Mouse (Mus musculus) forebrain, embryonic 16.5 days (tissue): ENCODE data around the gene Olfr1145. TPM values are rescaled to one million over a fixed set of nuclear protein-coding genes. Genes with fewer than 3 reads are reported as not detected.

ENCODE experiments used
- ATAC-seq: fragments of 200-750 bp; cut with Nextera tagmentation; 2 replicates; pipeline ENCODE4 v1.8.0; 2017; ENCODE audit warnings: mild to moderate bottlenecking, moderate library complexity
- H3K27ac ChIP-seq: fragments of 300-500 bp; sonication (generic); 2 replicates; pipeline ENCODE4 v1.5.1; 2014; ENCODE audit warnings: low read length, control low read depth
- H3K27me3 ChIP-seq: fragments of 300-500 bp; sonication (generic); replicated peaks from 2 replicates; pipeline ENCODE4 v1.6.1; 2014; ENCODE audit warnings: low read length; ENCODE audit not compliant: control insufficient read depth, insufficient read depth
- H3K36me3 ChIP-seq: fragments of 300-500 bp; sonication (generic); 2 replicates; pipeline ENCODE4 v1.6.1; 2014; ENCODE audit not compliant: control insufficient read depth, insufficient read depth
- H3K4me1 ChIP-seq: fragments of 300-500 bp; sonication (generic); replicated peaks from 2 replicates; pipeline ENCODE4 v1.6.1; 2014; ENCODE audit warnings: low read length; ENCODE audit not compliant: control insufficient read depth, insufficient read depth
- H3K4me2 ChIP-seq: fragments of 300-500 bp; sonication (generic); 2 replicates; pipeline ENCODE4 v1.6.1; 2014; ENCODE audit warnings: mild to moderate bottlenecking, low read length, control low read depth
- H3K4me3 ChIP-seq: fragments of 300-500 bp; sonication (generic); replicated peaks from 2 replicates; pipeline ENCODE4 v1.5.1; 2014; ENCODE audit warnings: mild to moderate bottlenecking, low read length, control low read depth
- H3K9ac ChIP-seq: fragments of 300-500 bp; sonication (generic); replicated peaks from 2 replicates; pipeline ENCODE4 v1.6.1; 2014; ENCODE audit warnings: low read depth, low read length, control low read depth
- H3K9me3 ChIP-seq: fragments of 300-500 bp; sonication (generic); 2 replicates; pipeline ENCODE4 v1.6.1; 2016; ENCODE audit warnings: low read length; ENCODE audit not compliant: control insufficient read depth
- WGBS: fragments of 180-500 bp; shearing (Covaris S2); extraction: QIAGEN DNeasy Blood & Tissue Kit; methylation state at CpG from one replicate; pipeline ENCODE4 v1.1.7; 2014; 5-methylcytosine and 5-hydroxymethylcytosine counted together
- polyA plus RNA-seq: library from polyadenylated mRNA; unstranded; fragments of >200 nt; fragmentation: Nextera tagmentation; extraction: Ambion mirVana; gene quantifications from 2 replicates; pipeline ENCODE4 v1.2.1, GENCODE M21; 2015

The Olfr1145 gene
- polyA plus RNA-seq: not detected in 2 replicates

DNA sequence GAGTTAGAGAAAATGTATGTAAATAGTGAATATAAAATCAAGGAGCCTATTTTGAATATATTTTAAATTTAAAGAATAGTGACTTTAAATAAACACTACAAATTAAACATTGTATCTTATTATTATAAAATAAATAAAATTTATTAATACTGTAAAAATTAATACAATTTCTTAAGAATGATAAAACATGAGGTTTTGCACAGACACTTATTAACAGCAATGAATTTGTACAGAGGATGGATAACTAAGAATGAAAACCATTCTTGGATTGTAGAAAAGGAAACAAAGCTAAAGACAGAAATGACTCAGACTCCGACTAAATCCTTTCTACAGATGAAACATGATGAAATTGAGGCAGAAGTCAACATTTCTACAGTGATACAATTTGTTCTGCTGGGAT, at the start of gene Olfr1145:
Gene Olfr1145, plus strand, starts transcription at position 301 of the 400 bp plus-strand sequence.
- H3K27ac ChIP-seq: no peak within 1 kb of the TSS
- no peak within 1 kb of the TSS for H3K4me3 ChIP-seq
- 79% methylated on average over 1 of the region's 1 CpGs for WGBS
- no peaks in the 10 kb centered on the region for H3K4me1 ChIP-seq
- H3K9ac ChIP-seq: no peak within 1 kb of the TSS
- H3K27me3 ChIP-seq: no peaks in the 10 kb centered on the region
- H3K9me3 ChIP-seq: no peaks in the 10 kb centered on the region
- no peak for ATAC-seq
- H3K36me3 ChIP-seq: no peaks in the 10 kb centered on the region
- no peak within 1 kb of the TSS for H3K4me2 ChIP-seq

DNA sequence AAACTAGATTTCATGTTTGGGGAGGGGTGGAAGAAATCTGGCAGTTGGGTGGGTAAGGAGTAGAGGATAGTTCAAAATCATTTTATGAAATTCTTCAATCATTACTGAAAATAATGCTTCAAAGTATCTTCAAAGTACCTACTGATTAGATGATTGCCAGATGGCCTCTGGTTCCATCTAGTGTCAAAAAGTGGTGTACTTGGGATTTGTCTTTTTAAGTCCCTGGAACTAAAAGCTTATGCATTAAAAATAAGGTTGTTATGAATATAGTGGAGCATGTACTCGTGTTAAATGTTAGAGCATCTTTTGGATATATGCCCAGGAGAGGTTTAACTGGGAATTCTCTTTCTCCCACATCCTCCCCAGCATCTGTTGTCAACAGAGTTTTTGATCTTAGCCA, 33.5 kb upstream of the Olfr1145 start:
- WGBS: 57% methylated on average over 1 of the region's 1 CpGs

DNA sequence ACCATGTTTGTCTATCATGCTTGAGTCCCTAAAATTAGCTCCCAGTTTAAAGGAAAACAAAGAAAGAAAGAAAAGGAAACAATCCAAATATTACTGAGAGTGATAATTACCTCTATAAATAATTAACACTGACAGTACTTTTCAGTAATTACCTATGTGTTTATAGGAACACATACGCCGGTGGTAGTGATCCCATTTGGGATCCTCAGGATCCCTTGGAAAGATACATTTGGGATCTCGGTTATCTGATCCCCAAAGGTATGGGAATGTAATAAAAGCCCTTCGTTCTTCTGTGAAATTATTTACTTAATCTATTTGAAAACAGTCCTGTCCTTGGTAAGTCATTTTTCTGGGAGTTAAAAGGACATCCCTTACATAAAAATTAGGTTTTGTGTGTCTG, 30.4 kb upstream of the Olfr1145 start, which contains the start of gene Olfr152:
Gene Olfr152, plus strand, starts transcription at position 301 of the 400 bp plus-strand sequence.
- Histone ChIP-seq H3K4me2 (no peak within 1 kb of the TSS), H3K9ac (no peak within 1 kb of the TSS), H3K27me3 (no peaks in the 10 kb centered on the region), H3K9me3 (no peaks in the 10 kb centered on the region), H3K36me3 (no peaks in the 10 kb centered on the region), H3K4me3 (no peak within 1 kb of the TSS), H3K4me1 (no peaks in the 10 kb centered on the region), H3K27ac (no peak within 1 kb of the TSS)
- no peak for ATAC-seq
- 75% methylated on average over 4 of the region's 4 CpGs for WGBS

More for the DNA sequence above, 33.5 kb upstream of the Olfr1145 start:
- Histone ChIP-seq H3K4me2 (no peak overlapping the region), H3K9ac (no peak overlapping the region), H3K27ac (no peak overlapping the region), H3K9me3 (no peaks in the 10 kb centered on the region), H3K4me1 (no peaks in the 10 kb centered on the region), H3K4me3 (no peak overlapping the region), H3K27me3 (no peaks in the 10 kb centered on the region), H3K36me3 (no peaks in the 10 kb centered on the region)
- no peak for ATAC-seq

DNA sequence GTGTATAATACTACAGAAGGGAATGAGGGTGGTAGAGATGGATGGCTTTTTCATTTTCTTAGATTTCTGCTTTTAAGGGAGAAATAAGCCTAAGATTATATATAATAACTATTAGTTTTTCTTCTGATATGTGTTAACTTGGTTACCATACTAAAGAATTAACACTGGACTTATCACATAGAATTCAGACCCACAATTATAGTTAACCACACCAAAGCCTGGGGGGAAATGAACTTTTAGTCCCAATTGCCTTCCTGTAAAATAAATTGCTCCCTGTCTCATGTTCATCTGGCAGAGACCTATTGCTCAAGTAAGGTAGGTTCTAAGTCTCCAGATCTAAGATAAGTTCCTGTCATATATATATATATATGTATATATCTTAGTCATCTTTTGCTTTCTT, 9.3 kb upstream of the Olfr1145 start, which contains the start of gene Olfr1143:
Gene Olfr1143, plus strand, starts transcription at position 301 of the 400 bp plus-strand sequence.
- no peak within 1 kb of the TSS for H3K4me2 ChIP-seq
- no peak for ATAC-seq
- no peak within 1 kb of the TSS for H3K9ac ChIP-seq
- H3K9me3 ChIP-seq: no peaks in the 10 kb centered on the region
- no peaks in the 10 kb centered on the region for H3K4me1 ChIP-seq
- no peaks in the 10 kb centered on the region for H3K27me3 ChIP-seq
- no peak within 1 kb of the TSS for H3K27ac ChIP-seq
- H3K4me3 ChIP-seq: no peak within 1 kb of the TSS
- no peaks in the 10 kb centered on the region for H3K36me3 ChIP-seq

DNA sequence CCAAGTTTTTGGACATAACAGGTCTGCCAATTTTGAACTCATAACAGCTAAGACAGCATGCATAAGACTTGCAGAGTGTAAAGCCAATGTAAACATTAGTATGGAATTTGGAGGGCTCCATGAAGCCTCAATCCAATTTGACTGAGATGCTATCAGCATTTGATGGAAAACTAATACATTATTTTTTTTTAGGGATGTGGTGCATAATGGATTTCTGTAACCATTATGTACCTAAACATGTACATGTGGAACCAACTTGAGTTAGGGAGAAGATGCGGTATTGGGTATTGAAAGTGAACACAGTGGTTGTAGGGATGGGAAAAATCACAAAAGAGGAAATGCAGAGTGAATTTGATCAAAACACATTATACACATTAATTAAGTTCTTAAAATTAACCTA, 20.6 kb downstream of the Olfr1145 start, which contains the start of gene Olfr1148:
Gene Olfr1148, plus strand, starts transcription at position 301 of the 400 bp plus-strand sequence.
- H3K9ac ChIP-seq: no peak within 1 kb of the TSS
- H3K27ac ChIP-seq: no peak within 1 kb of the TSS
- no peaks in the 10 kb centered on the region for H3K9me3 ChIP-seq
- WGBS: 86% methylated on average over 1 of the region's 1 CpGs
- H3K4me1 ChIP-seq: no peaks in the 10 kb centered on the region
- H3K4me2 ChIP-seq: no peak within 1 kb of the TSS
- ATAC-seq: no peak
- H3K36me3 ChIP-seq: no peaks in the 10 kb centered on the region
- no peak within 1 kb of the TSS for H3K4me3 ChIP-seq
- no peaks in the 10 kb centered on the region for H3K27me3 ChIP-seq

DNA sequence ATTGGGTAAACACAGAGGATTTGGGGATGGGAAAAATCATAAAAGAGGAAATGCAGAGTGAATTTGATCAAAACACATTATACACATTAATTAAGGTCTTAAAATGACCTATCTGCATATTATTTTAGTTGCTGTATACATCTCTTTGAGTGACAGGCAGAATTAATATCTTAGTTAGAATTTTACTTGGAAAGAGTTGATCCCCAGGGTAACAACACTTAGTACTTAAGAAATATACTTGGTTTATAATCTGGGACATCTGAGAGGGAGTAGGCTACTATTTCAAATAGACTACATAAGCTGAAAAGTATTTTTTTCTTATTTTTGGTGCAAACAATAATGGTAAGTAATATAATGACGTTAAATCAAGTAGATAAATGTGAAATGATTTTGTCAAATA, 34.1 kb downstream of the Olfr1145 start, which contains the start of gene Olfr1150-ps1:
Gene Olfr1150-ps1, plus strand, starts transcription at position 301 of the 400 bp plus-strand sequence.
- no peaks in the 10 kb centered on the region for H3K4me1 ChIP-seq
- H3K27me3 ChIP-seq: no peaks in the 10 kb centered on the region
- H3K9ac ChIP-seq: no peak within 1 kb of the TSS
- H3K27ac ChIP-seq: no peak within 1 kb of the TSS
- no peak within 1 kb of the TSS for H3K4me3 ChIP-seq
- no peak within 1 kb of the TSS for H3K4me2 ChIP-seq
- no peaks in the 10 kb centered on the region for H3K36me3 ChIP-seq
- H3K9me3 ChIP-seq: no peaks in the 10 kb centered on the region
- ATAC-seq: no peak
- WGBS: 87% methylated on average over 1 of the region's 1 CpGs

DNA sequence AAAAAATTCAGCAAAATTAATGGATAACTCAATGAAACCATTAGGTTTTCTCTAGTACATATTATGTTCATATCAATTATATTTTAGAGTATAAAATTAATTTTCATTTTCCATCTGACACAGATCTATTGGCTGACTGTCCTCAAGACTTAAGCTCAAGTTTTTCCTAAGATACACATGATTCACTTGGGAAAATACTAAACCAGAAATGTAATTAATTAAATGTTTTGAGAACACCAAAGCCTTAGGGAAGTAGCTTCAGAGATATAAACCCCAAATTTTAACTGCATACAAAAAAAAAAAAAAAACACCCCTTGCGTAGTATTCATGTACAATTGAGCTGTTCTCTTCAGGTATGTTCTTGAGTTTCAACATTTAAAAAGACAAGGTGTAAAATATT, 45.9 kb downstream of the Olfr1145 start, which contains the start of gene Olfr1151:
Gene Olfr1151, plus strand, starts transcription at position 301 of the 400 bp plus-strand sequence.
- WGBS: 85% methylated on average over 1 of the region's 1 CpGs
- Histone ChIP-seq H3K36me3 (no peaks in the 10 kb centered on the region), H3K4me1 (no peaks in the 10 kb centered on the region)

More for the DNA sequence above, 45.9 kb downstream of the Olfr1145 start, which contains the start of gene Olfr1151:
- no peak within 1 kb of the TSS for H3K27ac ChIP-seq
- no peak within 1 kb of the TSS for H3K4me2 ChIP-seq
- no peaks in the 10 kb centered on the region for H3K27me3 ChIP-seq
- no peaks in the 10 kb centered on the region for H3K9me3 ChIP-seq
- no peak within 1 kb of the TSS for H3K4me3 ChIP-seq
- no peak within 1 kb of the TSS for H3K9ac ChIP-seq
- no peak for ATAC-seq

Other genes with a start within 250 kb of the Olfr1145 start
- not detected in 2 replicates for gene Olfr1129, start 235.9 kb upstream of the Olfr1145 start, polyA plus RNA-seq
- not detected in 2 replicates for gene Olfr1130, start 203.6 kb upstream of the Olfr1145 start, polyA plus RNA-seq
- not detected in 2 replicates for gene Olfr1131, start 182.7 kb upstream of the Olfr1145 start, polyA plus RNA-seq
- gene Olfr1132, start 172.3 kb upstream of the Olfr1145 start, polyA plus RNA-seq: not detected in 2 replicates
- not detected in 2 replicates for gene Olfr1133, start 162.4 kb upstream of the Olfr1145 start, polyA plus RNA-seq
- gene Olfr1134, start 151.4 kb upstream of the Olfr1145 start, polyA plus RNA-seq: not detected in 2 replicates
- not detected in 2 replicates for gene Olfr1135, start 136.2 kb upstream of the Olfr1145 start, polyA plus RNA-seq
- gene Olfr1136, start 115.9 kb upstream of the Olfr1145 start, polyA plus RNA-seq: not detected in 2 replicates
- not detected in 2 replicates for gene Olfr1137, start 96.6 kb upstream of the Olfr1145 start, polyA plus RNA-seq
- not detected in 2 replicates for gene Olfr1138, start 69.8 kb upstream of the Olfr1145 start, polyA plus RNA-seq
- gene Olfr1140, start 66.1 kb upstream of the Olfr1145 start, polyA plus RNA-seq: not detected in 2 replicates
- not detected in 2 replicates for gene Olfr1141, start 55.8 kb upstream of the Olfr1145 start, polyA plus RNA-seq
- gene Olfr152, start 30.3 kb upstream of the Olfr1145 start, polyA plus RNA-seq: not detected in 2 replicates
- gene Olfr1143, start 9.2 kb upstream of the Olfr1145 start, polyA plus RNA-seq: not detected in 2 replicates
- not detected in 2 replicates for gene Olfr1148, start 20.7 kb downstream of the Olfr1145 start, polyA plus RNA-seq
- not detected in 2 replicates for gene Olfr1150-ps1, start 34.2 kb downstream of the Olfr1145 start, polyA plus RNA-seq
- not detected in 2 replicates for gene Olfr1151, start 46.0 kb downstream of the Olfr1145 start, polyA plus RNA-seq
- not detected in 2 replicates for gene Olfr1152, start 56.7 kb downstream of the Olfr1145 start, polyA plus RNA-seq
- not detected in 2 replicates for gene Olfr1153, start 85.1 kb downstream of the Olfr1145 start, polyA plus RNA-seq
- gene Olfr1154, start 95.3 kb downstream of the Olfr1145 start, polyA plus RNA-seq: not detected in 2 replicates
- not detected in 2 replicates for gene Olfr1155, start 135.3 kb downstream of the Olfr1145 start, polyA plus RNA-seq
- gene Olfr1156, start 143.3 kb downstream of the Olfr1145 start, polyA plus RNA-seq: not detected in 2 replicates
- not detected in 2 replicates for gene Olfr1157, start 158.5 kb downstream of the Olfr1145 start, polyA plus RNA-seq
- not detected in 2 replicates for gene Olfr74, start 164.8 kb downstream of the Olfr1145 start, polyA plus RNA-seq
- not detected in 2 replicates for gene Olfr1158, start 180.3 kb downstream of the Olfr1145 start, polyA plus RNA-seq
- not detected in 2 replicates for gene Olfr1160, start 198.4 kb downstream of the Olfr1145 start, polyA plus RNA-seq
- not detected in 2 replicates for gene Olfr1161, start 213.0 kb downstream of the Olfr1145 start, polyA plus RNA-seq
- gene Olfr73, start 227.9 kb downstream of the Olfr1145 start, polyA plus RNA-seq: not detected in 2 replicates
- gene Olfr1162, start 241.3 kb downstream of the Olfr1145 start, polyA plus RNA-seq: not detected in 2 replicates